Mouse (Mus musculus) v-Abl transformed pro-B cells (cell line): ENCODE measurements around the gene Procr.

Experiments used
- in situ Hi-C, 2 experiments: fragments of 400-800 bp; cut with MboI; formaldehyde crosslinking; loops; one replicate each; pipeline ENCODE4 v1.15.1; 2025; ENCODE audit not compliant: unreplicated experiment in 2 of 2

The Procr gene

DNA sequence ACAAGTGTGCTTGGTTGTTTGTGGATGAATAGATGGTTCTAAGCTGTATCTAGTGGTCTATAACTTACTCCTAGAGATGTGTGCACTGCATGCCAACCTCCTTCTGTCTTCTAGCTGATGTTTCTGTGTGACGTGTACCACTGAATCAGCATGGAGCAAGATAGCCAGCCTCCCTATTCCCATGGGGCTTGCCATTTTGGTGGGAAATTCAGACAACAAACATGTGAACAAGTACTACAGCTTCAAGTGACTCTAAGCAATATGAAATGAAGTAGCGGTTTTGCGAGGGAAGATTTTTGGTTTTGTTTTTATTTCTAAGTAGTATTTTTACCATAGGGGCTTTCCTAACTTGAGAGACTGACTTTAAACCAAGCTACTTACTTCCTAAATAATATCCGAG is 1.5 kb upstream of the Procr start:
- in situ Hi-C loops: no loop called here

DNA sequence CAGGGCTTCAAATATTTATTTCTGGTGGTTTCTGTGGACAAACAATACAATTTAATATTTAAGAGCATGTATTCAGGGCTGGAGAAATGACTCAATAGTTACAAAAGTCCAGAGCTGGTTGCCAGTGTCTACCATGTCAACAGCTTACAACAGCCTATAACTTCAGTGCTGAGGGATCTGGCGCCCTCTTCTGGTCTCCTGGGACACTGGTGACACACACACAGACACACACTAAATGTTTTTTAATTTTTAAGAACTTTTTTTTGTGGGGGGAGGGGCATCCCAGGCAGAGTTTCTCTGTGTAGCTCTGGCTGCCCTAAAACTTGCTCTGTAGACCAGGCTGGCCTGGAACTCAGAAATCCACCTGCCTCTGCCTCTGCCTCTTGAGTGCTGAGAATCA is 4.8 kb downstream of the Procr start:
- in situ Hi-C loops: loop anchor here in 1 of 2 experiments (5.0 to 25.0 kb wide), 4 partner anchors 83 to 1543 kb away; partner anchors contain the start of genes Bpifb5 and Snta1

DNA sequence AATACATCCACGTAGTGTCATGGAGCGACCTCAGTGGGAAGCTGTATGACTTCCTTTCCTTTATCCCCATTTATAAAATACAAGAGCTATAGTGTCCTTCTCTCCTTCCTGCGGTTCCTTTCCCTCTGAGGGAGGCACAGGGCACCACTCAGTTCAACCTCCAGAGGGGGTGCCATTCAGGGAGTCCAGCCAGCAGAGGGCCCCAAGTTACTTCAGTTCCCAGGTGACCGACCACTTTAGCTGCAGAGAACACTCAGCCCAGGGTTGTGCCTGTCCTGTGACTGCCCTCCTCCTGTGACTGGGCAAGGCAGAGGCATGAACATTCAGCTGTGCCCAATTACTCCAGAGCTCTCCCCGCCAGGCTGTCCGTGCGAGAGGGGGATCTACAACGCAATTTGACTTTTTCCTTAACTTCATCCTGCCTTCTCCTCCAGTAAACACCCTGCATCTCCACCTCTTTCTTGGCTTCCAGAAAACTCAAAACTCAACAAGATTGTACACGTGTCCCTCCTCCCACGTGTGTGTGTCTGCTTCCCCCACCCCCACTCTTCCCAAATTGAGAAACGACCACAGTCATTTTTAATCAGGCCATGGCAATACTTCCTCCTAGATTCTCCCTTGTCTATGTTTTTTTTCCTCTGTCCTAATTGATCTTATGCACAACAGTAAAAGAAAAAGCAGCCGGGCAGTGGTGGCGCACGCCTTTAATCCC is 6.1 kb downstream of the Procr start:
- in situ Hi-C loops: loop anchor here in 1 of 2 experiments (5.0 to 25.0 kb wide), 4 partner anchors 85 to 1545 kb away; partner anchors contain the start of genes Bpifb5 and Snta1

DNA sequence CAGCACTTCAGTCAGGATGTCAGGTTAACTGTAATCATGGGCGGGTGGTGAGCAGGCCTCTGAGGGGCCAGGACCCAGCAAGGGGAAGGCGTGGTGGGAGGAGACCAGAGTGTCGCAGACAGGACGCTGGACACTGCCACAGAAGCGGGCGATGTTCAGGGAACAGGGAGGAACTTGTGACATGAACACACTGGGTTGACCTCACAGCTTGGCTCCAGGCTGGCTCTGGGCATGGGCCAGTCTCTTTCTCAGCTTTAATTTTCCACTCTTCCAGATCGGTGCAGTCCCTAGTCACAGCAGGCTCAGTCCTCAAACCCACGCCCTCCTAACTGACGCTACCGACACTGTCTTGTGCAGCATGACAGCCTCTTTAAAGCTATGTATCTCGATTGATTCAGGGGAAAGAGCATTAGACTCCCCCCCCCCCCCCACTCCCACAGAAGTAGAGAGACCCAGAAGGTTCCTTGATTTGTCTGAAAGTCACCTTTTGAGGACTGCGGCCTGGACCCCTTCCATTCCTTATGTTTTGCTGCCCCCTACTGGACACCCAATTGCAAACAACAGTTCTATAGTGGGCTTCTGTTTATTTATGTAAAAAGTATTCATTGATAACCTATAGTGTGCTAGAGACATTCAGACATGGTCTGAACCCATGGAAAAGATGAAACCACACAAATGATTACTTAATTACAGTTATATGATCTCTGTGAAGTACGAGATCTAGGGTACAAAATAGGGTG is 13.9 kb downstream of the Procr start:
- in situ Hi-C loops: loop anchor here (5.0 to 25.0 kb wide), 5 partner anchors 248 to 1553 kb away; partner anchors contain the start of genes Acss2 (in 2 of the 2), Ggt7 (in 2 of the 2), Bpifb5 (in 1 of the 2) and Snta1 (in 1 of the 2)

DNA sequence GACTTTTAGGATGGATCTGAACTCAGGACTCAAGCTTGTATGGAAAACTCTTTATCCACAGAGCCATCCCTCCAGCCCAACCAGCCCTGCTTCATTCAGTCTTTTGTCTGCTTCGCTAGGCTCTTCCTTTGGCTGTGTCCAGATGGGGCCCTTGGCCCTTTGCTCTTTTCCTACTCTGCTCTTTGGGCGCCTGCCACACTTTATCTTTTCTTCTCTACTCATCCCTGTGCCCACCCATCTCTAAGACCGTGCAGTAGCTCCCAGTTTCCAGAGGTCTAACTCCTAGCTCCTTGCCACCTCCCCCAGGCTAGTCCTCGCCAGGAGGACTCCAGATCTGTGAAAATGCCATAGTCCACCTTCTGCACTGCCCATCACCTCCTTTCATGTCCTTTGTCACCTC is 22.7 kb downstream of the Procr start:
- in situ Hi-C loops: loop anchor here in 1 of 2 experiments (25.0 kb wide), 3 partner anchors 1061 to 1561 kb away; partner anchors contain the start of genes Bpifb5 and Snta1

DNA sequence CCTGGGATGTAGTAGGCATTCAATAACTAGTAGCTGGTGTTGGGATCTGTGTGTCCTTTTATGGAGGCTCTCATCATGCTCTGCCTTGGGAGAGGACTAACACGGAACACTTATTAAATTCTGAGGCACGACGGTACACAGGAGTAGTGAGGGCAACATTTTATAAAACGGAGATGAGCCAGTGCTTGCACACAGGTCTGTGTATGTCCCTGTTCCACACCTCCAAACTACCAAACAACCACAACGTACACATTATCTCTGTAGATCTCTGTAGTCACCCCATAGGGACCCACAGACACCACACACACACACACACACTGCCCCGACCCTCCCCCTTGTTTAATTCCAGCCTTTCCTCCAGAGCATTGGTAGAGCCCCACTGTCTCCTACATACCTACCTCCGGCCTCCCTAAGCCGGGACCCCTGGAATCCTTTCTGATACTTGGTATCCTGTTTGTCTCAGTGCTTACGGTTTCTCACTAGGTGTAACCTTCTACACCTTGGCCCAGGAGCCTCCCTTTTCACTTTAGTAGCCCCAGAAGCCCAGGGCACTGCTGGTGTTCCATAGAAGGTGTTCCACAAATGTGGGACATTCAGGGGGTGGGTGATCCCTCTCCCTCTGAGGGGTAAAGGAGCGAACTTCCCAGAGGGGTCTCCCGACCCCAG is 23.5 kb downstream of the Procr start:
- in situ Hi-C loops: loop anchor here in 1 of 2 experiments (25.0 kb wide), 3 partner anchors 1062 to 1562 kb away; partner anchors contain the start of genes Bpifb5 and Snta1

DNA sequence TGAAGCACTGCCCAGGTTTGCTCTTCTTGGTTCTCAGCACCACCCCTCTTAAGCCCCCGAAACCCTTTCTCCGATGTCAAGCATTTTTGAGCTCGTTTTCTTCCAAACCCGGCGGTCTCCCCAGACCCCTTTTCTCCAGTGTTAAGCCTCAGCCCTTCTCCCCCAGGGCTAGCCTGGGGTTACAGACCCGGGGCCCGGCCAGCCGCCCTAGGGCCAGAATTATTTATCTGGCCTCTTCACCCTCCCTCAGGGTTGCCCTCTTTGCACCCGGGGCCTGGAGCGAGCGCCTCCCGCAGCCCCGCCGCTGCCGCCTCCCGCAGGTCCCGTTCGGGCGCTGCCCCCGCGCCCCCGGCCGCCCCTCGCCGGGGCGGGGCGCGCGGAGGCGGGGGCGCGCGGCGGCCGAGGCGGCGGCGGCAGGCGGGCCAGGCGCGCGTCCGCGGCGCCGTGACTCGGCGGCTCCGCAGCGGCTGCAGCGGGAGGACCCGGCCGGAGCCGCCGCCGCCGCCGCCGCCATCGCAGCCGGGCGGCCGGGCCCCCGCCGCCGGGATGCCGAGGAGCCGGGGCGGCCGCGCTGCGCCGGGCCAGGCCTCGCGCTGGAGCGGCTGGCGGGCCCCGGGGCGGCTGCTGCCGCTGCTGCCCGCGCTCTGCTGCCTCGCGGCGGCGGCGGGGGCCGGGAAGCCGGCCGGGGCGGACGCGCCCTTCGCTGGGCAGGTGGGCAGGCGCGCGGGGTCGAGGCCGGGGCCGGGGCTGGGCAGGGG is 24.2 kb downstream of the Procr start, which contains the start of gene Mmp24:
Gene Mmp24, plus strand, starts transcription at position 416 of the 758 bp plus-strand sequence.
- in situ Hi-C loops: loop anchor here in 1 of 2 experiments (25.0 kb wide), 3 partner anchors 1063 to 1563 kb away; partner anchors contain the start of genes Bpifb5 and Snta1

DNA sequence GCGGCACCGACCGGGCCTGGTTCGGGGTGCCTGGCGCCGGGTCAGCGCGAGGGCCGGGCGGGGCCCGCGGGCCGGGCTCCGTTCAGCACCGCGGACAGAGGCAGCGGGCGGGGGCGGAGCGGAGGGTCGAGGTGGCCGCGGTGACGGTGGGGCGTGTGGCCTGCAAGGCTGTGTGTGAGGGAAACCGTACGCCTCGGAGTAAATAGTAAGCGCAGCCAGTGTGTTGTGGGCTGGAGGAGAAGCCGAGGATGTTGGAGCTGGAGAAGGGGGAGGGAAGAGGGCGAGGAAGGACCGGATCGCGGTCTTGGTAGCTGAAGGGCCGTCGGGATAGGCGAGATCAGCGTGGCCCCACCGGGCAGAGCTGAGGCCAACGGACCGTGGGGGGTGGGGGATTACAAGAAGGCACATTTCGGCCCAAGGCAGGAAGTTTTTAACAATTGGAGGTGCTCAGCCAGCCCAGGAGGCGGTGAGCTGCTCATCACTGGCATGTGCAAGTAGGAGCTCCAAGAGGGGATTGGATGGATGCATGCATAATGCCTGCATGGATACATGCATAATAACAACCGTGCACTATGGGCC is 24.9 kb downstream of the Procr start:
- in situ Hi-C loops: no loop called here

DNA sequence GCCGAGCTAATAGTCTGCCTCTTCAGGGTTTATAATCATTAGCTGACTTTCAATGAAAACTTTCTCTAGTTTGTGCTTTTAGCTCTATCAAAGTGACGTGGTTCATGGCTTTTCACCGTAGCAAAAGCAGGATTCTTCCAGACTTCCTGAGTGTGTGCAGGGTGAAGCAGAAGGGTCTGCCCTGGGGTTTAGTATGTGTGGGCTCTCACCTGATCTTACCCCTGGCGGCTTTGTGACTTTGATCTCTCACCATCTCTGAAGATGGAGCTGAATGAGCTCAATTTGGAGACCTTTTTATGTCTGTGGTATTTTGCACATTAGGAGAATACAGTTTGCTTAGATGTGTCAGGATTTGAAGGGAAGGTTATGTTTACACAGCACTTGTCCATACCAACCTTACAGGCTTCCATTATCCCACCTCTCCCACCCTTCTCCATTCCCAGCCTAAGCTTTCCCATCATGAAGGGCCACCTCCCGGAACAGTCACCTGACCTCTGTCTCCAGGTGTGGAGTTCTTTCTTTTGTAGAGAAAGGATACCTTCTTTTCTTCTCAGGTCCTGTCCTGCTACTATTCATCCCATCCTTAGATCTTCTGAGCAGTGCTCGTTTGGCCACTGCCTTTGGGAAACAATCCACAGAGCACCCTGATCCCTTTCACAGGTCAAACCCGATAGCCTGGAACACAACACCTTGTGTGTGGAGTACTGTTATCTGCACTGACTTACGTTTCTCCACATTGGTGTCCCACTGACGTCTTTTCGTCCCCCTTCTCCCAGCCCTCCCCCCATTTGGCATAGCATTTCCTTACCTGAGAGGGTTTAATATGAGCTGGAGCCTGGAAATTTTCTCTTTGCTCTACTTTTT is 26.1 kb downstream of the Procr start:
- in situ Hi-C loops: no loop called here

DNA sequence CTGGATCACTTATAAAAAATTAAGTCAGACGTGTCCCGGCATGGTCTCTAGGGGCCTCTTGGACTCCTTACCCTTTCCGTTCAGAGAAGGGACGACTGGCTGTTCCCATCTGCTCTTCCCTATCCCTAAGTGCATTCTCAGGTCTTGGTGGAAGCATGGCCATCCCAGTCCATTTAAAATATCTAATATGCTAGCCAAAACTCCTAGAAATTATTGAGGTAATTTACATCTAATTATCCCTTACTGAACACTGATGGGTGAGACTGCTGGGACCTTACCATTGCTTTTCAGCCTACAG is 26.7 kb downstream of the Procr start:
- in situ Hi-C loops: no loop called here

DNA sequence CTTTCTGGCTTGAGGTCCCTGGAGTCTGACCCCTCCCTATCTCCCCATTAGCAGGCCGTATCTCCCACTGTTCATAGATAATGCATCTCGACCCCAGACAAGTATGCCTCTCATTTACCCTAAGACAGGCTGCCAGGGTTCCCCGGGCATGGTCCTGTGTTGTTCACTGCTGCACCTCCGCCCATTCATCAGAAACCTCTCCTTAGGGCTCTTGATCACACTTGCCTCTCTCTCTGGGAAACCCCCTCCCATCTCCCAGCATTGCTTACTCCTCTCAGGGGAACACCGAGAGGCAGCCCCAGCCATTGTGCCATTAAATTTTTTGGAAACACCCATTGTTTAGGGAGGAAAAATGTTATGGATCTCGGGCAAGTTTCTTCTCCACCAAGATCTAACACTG is 27.1 kb downstream of the Procr start:
- in situ Hi-C loops: no loop called here

DNA sequence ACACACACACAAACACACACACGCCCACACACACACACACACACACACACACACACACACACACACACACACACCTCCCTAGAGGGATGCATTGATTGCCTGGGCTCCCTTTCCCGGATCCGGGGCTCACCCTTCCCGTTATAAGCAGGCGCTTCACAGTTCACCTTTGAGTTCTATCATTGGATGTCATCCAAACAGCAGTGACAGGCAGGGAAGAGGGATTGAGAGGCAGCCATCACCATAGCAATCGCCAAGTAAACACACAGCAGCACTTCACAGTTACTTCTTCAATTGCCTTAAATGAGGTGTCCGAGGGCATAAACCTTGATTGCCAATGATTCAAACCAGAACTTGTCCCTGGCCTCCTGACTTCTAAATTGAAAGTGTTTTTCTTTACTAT is 28.1 kb downstream of the Procr start:
- in situ Hi-C loops: no loop called here

DNA sequence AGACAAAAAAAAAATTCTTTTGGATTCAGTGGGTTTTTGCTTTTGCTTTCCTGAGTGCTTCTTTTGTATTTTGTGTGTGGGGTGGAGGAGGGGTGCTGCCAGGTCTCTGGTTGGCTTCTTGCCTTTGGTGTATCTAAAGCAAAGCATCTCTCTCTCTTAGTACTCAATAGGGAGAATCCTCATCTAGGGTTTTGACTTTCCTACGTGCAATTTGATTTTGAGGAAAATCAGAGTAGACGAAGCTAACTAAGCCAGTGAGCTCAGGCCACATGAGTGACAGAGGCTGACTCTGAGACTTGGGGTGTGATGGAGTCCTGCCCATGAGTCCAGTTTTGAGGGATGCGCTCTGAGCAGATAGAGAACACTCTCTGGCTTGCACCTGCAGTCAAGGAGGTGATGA is 28.6 kb downstream of the Procr start:
- in situ Hi-C loops: no loop called here

DNA sequence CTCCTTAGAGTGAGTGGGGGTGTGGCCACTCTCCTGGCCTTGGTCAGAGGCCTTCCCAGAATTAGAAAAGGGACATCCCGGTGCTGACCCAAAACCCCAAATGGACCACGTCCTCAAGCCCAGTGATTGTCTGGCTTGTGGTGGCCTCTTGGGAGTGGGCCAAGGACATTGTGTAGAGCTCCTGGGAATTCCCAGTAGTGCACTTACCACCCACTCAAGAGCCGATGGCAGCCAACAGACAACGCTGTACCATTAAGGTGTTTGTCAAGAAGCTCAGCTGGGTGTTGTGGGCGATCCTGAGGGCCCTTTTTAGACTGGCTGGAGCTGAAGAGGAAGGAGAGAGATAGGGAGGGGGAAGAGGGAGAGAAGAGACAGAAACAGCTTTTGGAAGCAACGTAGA is 33.6 kb downstream of the Procr start:
- in situ Hi-C loops: no loop called here

DNA sequence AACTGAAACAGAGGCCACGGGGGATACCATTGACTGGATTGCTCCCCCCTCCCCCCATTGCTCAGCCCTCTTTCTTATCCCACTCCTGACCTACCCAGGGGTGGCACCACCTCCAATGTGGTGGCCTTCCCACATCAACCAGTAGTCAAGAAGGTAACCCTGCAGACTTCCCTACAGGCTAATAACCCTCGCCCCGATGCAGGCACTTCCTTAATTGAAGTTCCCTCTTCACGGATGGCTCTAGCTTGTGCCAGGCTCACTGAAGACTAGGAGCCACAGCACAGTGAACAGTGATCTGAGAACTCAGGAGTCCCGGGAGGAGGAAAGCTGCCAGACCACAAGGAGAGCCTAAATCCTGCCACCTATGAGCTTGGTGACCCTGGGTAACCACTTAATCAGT is 36.0 kb downstream of the Procr start:
- in situ Hi-C loops: no loop called here

DNA sequence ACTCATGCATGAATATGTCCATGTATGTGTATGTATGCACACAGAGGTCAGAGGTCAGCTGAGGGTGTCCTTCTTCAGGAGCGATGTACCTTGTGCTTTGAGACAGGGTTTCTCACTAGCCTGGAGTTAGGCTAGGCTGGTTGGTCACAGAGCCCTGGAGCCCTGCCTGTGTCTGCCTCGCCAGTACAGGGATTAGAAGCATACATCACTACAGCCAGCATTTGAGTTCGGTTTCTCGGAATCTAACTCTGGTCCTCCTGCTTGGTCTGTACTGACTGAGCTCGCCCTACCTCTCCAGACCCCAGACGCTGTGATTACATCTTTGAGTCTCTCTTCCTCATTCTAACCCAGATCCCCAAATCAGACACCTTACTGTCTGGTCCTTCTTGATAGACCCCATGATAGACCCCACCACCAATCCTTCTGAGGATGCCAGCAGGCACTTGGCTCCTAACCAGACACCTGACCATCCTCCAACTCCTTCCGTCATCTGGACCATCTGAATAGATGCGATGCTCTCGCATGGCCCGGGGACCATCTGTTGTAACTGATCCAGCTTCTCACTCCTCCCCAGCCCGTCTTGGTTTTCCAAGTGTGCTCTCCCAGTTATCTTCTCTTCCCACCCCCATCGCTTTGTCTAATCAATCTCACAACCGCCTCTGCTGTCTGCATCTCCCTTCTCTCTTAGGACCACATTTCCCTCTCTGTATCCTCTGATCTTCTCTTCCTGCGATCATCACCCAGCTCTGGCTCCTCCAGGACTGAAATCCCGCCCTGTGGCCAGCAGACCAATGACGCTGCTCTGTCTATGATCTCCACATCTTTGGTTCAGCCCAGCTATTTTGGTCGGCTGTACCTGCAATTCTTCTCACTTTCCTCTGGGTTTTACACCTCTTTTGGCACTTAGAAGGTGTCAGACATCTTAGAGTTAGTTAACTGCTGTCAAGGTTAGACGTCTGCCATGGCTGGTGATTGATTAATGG is 37.3 kb downstream of the Procr start:
- in situ Hi-C loops: no loop called here

DNA sequence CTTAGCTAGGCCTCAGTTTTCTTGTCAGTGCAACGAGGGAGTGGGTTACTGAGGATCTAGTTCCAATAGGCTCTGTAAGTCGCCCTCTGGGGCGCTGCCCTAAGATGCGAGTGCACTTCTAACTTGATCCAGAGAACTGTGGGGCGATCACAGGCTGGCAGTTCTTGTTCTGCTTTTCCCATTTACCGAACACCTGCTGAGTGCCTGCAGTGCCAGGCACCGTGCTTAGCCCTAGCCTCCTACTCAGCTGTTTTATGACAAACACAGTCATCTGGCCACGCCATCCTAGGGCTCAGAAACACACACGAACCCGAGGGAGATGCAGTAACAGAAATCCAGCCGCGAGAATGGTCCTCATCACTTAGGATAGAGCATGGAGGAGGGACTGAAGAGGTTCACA is 42.0 kb downstream of the Procr start:
- in situ Hi-C loops: no loop called here
